Mouse (Mus musculus): ENCODE results near the gene Pxn. TPM values are rescaled to one million over a fixed set of nuclear protein-coding genes. Genes with fewer than 3 reads are reported as not detected.
A peak's percentile ranks its signal among the peaks of the same experiment; 100 is the strongest.

Gene Pxn
- polyA plus RNA-seq, 1 experiment from 2014 or later, result 56.4 TPM

- WGBS, result 7% methylated on average over 51 of the region's 55 CpGs
- peak within 1 kb of the TSS; percentile 86 for H3K4me3 ChIP-seq (ENCODE audit: low read depth, low read length)
- peak within 1 kb of the TSS; percentile 93 for H3K4me2 ChIP-seq (replicated peaks; ENCODE audit: low read depth, low read length)
- no peaks in the 10 kb centered on the region for H3K9me3 ChIP-seq (ENCODE audit: low read length)
- no peaks in the 10 kb centered on the region for H3K27me3 ChIP-seq (replicated peaks; ENCODE audit: insufficient read depth, low read length)
- TF ChIP-seq CTCF (IDR thresholded peaks at IDR 0.05), result peak; percentile 69
- no peak for TF ChIP-seq EP300 (IDR thresholded peaks at IDR 0.05)
- H3K4me1 ChIP-seq (ENCODE audit: insufficient read depth, low read depth, low read length), result peaks cover 12% of the 10 kb centered on the region
- peak within 1 kb of the TSS; percentile 45 for H3K9ac ChIP-seq (replicated peaks; ENCODE audit: low read depth)
- H3K27ac ChIP-seq (ENCODE audit: low read length), result peak within 1 kb of the TSS; percentile 40
- peak; percentile 76 for DNase-seq (ENCODE audit: low spot score)
- ATAC-seq, result peak; percentile 91
- H3K36me3 ChIP-seq (ENCODE audit: insufficient read depth, low read length), result peaks cover 5% of the 10 kb centered on the region; the same call in 1 of the 2 replicates
Observed at GRCm38 (mm10) chr5:115564737-115565393, 58.4 kb downstream of the Pxn start, which contains the start of gene Gcn1l1. Gene Gcn1l1 (plus strand): TSS chr5:115565254.

GRCm38 (mm10) chr5:115565403-115565802 is 58.9 kb downstream of the Pxn start:
- H3K36me3 ChIP-seq (ENCODE audit: insufficient read depth, low read length), result peaks cover 5% of the 10 kb centered on the region; the same call in 1 of the 2 replicates
- peak overlapping the region; percentile 40; the same call in 1 of the 2 replicates for H3K27ac ChIP-seq (ENCODE audit: low read length)
- 1% methylated on average over 32 of the region's 46 CpGs for WGBS
- no peak for TF ChIP-seq EP300 (IDR thresholded peaks at IDR 0.05)
- no peak for TF ChIP-seq CTCF (IDR thresholded peaks at IDR 0.05)
- H3K9me3 ChIP-seq (ENCODE audit: low read length), result no peaks in the 10 kb centered on the region
- H3K27me3 ChIP-seq (replicated peaks; ENCODE audit: insufficient read depth, low read length), result no peaks in the 10 kb centered on the region
- peak overlapping the region; percentile 86 for H3K4me3 ChIP-seq (ENCODE audit: low read depth, low read length)
- peak overlapping the region; percentile 93 for H3K4me2 ChIP-seq (replicated peaks; ENCODE audit: low read depth, low read length)
- no peak for DNase-seq (ENCODE audit: low spot score)
- H3K4me1 ChIP-seq (ENCODE audit: insufficient read depth, low read depth, low read length), result peaks cover 8% of the 10 kb centered on the region
- peak; percentile 47 for ATAC-seq
- peak overlapping the region; percentile 45 for H3K9ac ChIP-seq (replicated peaks; ENCODE audit: low read depth)

DNA sequence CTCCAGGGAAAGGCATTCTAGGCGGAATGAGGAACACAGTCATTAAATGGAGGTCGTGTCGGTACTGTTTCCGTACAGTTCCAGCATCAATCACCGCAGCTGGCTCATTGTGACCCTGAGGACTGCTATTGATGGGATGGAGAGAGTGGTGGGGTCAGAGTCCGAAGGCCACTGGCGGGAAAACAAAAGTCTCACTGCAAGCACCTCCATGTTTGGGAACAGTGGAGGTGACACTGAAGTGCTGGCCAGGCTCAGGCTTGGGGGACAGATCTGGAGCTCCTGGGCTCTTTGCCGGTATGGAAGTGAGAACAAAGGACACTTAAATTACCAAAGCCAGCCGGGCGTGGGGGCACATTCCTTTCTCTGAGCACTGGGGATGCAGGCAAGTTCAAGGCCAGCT is 62.2 kb downstream of the Pxn start:
- WGBS, result 42% methylated on average over 10 of the region's 10 CpGs
- TF ChIP-seq EP300 (IDR thresholded peaks at IDR 0.05), result no peak
- H3K4me1 ChIP-seq (ENCODE audit: insufficient read depth, low read depth, low read length), result peaks cover 9% of the 10 kb centered on the region; the same call in 1 of the 2 replicates
- ATAC-seq, result no peak
- no peak overlapping the region for H3K9ac ChIP-seq (replicated peaks; ENCODE audit: low read depth)
- peak overlapping the region; percentile 15 for H3K27ac ChIP-seq (ENCODE audit: low read length)
- H3K36me3 ChIP-seq (ENCODE audit: insufficient read depth, low read length), result no peaks in the 10 kb centered on the region
- DNase-seq (ENCODE audit: low spot score), result no peak
- no peak overlapping the region for H3K4me3 ChIP-seq (ENCODE audit: low read depth, low read length)
- no peaks in the 10 kb centered on the region for H3K27me3 ChIP-seq (replicated peaks; ENCODE audit: insufficient read depth, low read length)
- H3K4me2 ChIP-seq (replicated peaks; ENCODE audit: low read depth, low read length), result no peak overlapping the region
- H3K9me3 ChIP-seq (ENCODE audit: low read length), result no peaks in the 10 kb centered on the region

DNA sequence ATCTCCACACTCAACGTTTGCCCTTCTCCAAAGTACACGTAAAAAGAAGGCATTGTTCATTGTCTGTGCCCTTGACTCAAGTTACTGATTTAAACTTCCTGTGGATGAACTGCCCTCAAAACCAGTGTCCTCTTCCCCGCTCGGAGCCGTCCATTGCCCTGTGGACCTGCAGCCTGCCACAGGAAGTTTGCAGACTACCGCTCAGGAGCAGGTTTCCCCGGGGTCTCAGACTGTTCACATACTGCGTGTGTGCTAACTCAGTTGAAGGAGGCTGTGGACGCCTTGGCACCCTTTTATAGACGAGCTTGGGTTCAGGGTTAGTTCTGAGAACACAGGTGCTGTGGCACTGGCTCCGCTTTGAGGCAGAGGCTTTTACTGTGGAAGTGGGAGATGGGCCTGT is 62.8 kb downstream of the Pxn start:
- Histone ChIP-seq H3K27ac (ENCODE audit: low read length) (peak overlapping the region; percentile 51), H3K9me3 (ENCODE audit: low read length) (no peaks in the 10 kb centered on the region), H3K27me3 (replicated peaks; ENCODE audit: insufficient read depth, low read length) (no peaks in the 10 kb centered on the region), H3K9ac (replicated peaks; ENCODE audit: low read depth) (no peak overlapping the region), H3K4me1 (ENCODE audit: insufficient read depth, low read depth, low read length) (peaks cover 9% of the 10 kb centered on the region; the same call in 1 of the 2 replicates), H3K4me2 (replicated peaks; ENCODE audit: low read depth, low read length) (no peak overlapping the region), H3K4me3 (ENCODE audit: low read depth, low read length) (no peak overlapping the region), H3K36me3 (ENCODE audit: insufficient read depth, low read length) (no peaks in the 10 kb centered on the region)
- TF ChIP-seq EP300 (IDR thresholded peaks at IDR 0.05), result no peak
- TF ChIP-seq CTCF (IDR thresholded peaks at IDR 0.05), result no peak
- ATAC-seq (no peak), DNase-seq (ENCODE audit: low spot score) (no peak)
- WGBS, result 47% methylated on average over 11 of the region's 11 CpGs

- H3K4me3 ChIP-seq (ENCODE audit: low read depth, low read length), result no peak overlapping the region
- H3K27me3 ChIP-seq (replicated peaks; ENCODE audit: insufficient read depth, low read length), result no peaks in the 10 kb centered on the region
- WGBS, result 83% methylated on average over 4 of the region's 4 CpGs
- no peak overlapping the region for H3K9ac ChIP-seq (replicated peaks; ENCODE audit: low read depth)
- TF ChIP-seq CTCF (IDR thresholded peaks at IDR 0.05) (0 out of 2 replicates have a peak, but pooled peaks have one; percentile 4), EP300 (IDR thresholded peaks at IDR 0.05) (no peak)
- no peak overlapping the region for H3K4me2 ChIP-seq (replicated peaks; ENCODE audit: low read depth, low read length)
- DNase-seq (ENCODE audit: low spot score) (no peak), ATAC-seq (no peak)
- H3K4me1 ChIP-seq (ENCODE audit: insufficient read depth, low read depth, low read length), result peaks cover 9% of the 10 kb centered on the region; the same call in 1 of the 2 replicates
- no peaks in the 10 kb centered on the region for H3K9me3 ChIP-seq (ENCODE audit: low read length)
- H3K27ac ChIP-seq (ENCODE audit: low read length), result peak overlapping the region; percentile 51
- H3K36me3 ChIP-seq (ENCODE audit: insufficient read depth, low read length), result no peaks in the 10 kb centered on the region
Observed at GRCm38 (mm10) chr5:115569721-115570120, 63.2 kb downstream of the Pxn start.

DNA sequence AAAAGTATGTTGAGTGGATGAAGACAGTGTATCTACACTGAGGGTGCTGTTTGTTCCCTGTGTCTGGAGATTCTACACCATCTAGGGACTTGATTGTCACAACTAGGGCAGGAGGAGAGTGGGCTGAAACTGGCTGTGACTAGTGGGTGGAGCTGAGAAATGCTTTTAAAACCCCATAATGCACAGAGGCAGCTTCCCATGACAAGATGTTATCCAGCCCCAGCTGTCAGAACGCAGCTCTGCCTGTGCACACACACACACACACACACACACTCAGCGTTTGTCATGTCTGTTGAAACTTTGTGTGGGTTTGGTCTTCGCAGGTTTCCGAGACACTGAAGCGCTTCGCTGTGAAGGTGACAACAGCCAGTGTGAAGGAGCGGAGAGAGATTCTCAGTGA is 64.6 kb downstream of the Pxn start:
- ATAC-seq (no peak), DNase-seq (ENCODE audit: low spot score) (no peak)
- TF ChIP-seq CTCF (IDR thresholded peaks at IDR 0.05) (no peak), EP300 (IDR thresholded peaks at IDR 0.05) (no peak)
- no peak overlapping the region for H3K27ac ChIP-seq (ENCODE audit: low read length)
- no peak overlapping the region for H3K4me2 ChIP-seq (replicated peaks; ENCODE audit: low read depth, low read length)
- WGBS, result 94% methylated on average over 7 of the region's 7 CpGs
- H3K4me3 ChIP-seq (ENCODE audit: low read depth, low read length), result no peak overlapping the region
- no peak overlapping the region for H3K9ac ChIP-seq (replicated peaks; ENCODE audit: low read depth)
- no peaks in the 10 kb centered on the region for H3K36me3 ChIP-seq (ENCODE audit: insufficient read depth, low read length)
- H3K9me3 ChIP-seq (ENCODE audit: low read length), result no peaks in the 10 kb centered on the region
- H3K27me3 ChIP-seq (replicated peaks; ENCODE audit: insufficient read depth, low read length), result no peaks in the 10 kb centered on the region
- peaks cover 4% of the 10 kb centered on the region; the same call in 1 of the 2 replicates for H3K4me1 ChIP-seq (ENCODE audit: insufficient read depth, low read depth, low read length)

Measured in lung, postnatal 0 days (tissue).